Mouse (Mus musculus) hindbrain, embryonic 13.5 days (tissue): ENCODE measurements around the gene Hibadh. TPM values are rescaled to one million over a fixed set of nuclear protein-coding genes. Genes with fewer than 3 reads are reported as not detected.

Experiments
- ATAC-seq: fragments of 200-750 bp; cut with Nextera tagmentation; 2 replicates; pipeline ENCODE4 v1.8.0; 2017; ENCODE audit warnings: moderate TSS enrichment; ENCODE audit not compliant: low FRiP score
- H3K27ac ChIP-seq: fragments of 300-500 bp; sonication (generic); 2 replicates; pipeline ENCODE4 v1.5.1; 2015; ENCODE audit warnings: inconsistent platforms, mild to moderate bottlenecking, moderate library complexity
- H3K27me3 ChIP-seq: fragments of 300-500 bp; sonication (generic); 2 replicates; pipeline ENCODE4 v1.6.1; 2015; ENCODE audit warnings: mild to moderate bottlenecking, inconsistent platforms
- H3K36me3 ChIP-seq: fragments of 300-500 bp; sonication (generic); 2 replicates; pipeline ENCODE4 v1.6.1; 2015; ENCODE audit warnings: mild to moderate bottlenecking, inconsistent platforms
- H3K4me1 ChIP-seq: fragments of 300-500 bp; sonication (generic); replicated peaks from 2 replicates; pipeline ENCODE4 v1.6.1; 2015; ENCODE audit warnings: inconsistent platforms
- H3K4me2 ChIP-seq: fragments of 300-500 bp; sonication (generic); 2 replicates; pipeline ENCODE4 v1.6.1; 2015; ENCODE audit warnings: inconsistent platforms, mild to moderate bottlenecking, moderate library complexity
- H3K4me3 ChIP-seq: fragments of 300-500 bp; sonication (generic); 2 replicates; pipeline ENCODE4 v1.5.1; 2015; ENCODE audit warnings: mild to moderate bottlenecking, inconsistent platforms
- H3K9ac ChIP-seq: fragments of 300-500 bp; sonication (generic); 2 replicates; pipeline ENCODE4 v1.6.1; 2015; ENCODE audit warnings: mild to moderate bottlenecking, inconsistent platforms
- H3K9me3 ChIP-seq: fragments of 300-500 bp; sonication (generic); 2 replicates; pipeline ENCODE4 v1.6.1; 2016; ENCODE audit warnings: inconsistent platforms
- WGBS: fragments of 180-500 bp; shearing (Covaris S2); methylation state at CpG from one replicate; pipeline ENCODE4 v1.1.7; 2015; 5-methylcytosine and 5-hydroxymethylcytosine counted together
- polyA plus RNA-seq: library from polyadenylated mRNA; unstranded; fragments of >200 nt; fragmentation: Nextera tagmentation; extraction: Ambion mirVana; gene quantifications from 2 replicates; pipeline ENCODE4 v1.2.1, GENCODE M21; 2015

Gene Hibadh
- polyA plus RNA-seq, 1 experiment from 2014 or later, result 62.9 TPM

GRCm38 (mm10) chr6:52594752-52595151 lies 45.4 kb downstream of the Hibadh start:
- 76% methylated on average over 1 of the region's 1 CpGs for WGBS
- no peaks in the 10 kb centered on the region for H3K36me3 ChIP-seq
- no peak overlapping the region for H3K4me2 ChIP-seq
- H3K4me1 ChIP-seq, result no peaks in the 10 kb centered on the region
- H3K9ac ChIP-seq, result no peak overlapping the region
- H3K9me3 ChIP-seq, result no peaks in the 10 kb centered on the region
- H3K4me3 ChIP-seq, result no peak overlapping the region
- no peaks in the 10 kb centered on the region for H3K27me3 ChIP-seq
- ATAC-seq, result no peak
- H3K27ac ChIP-seq, result no peak overlapping the region

GRCm38 (mm10) chr6:52586564-52586963 lies 53.6 kb downstream of the Hibadh start:
- peaks cover 9% of the 10 kb centered on the region; the same call in 1 of the 2 replicates for H3K27me3 ChIP-seq
- no peak overlapping the region for H3K27ac ChIP-seq
- no peak for ATAC-seq
- H3K4me1 ChIP-seq, result peaks cover 7% of the 10 kb centered on the region
- H3K4me2 ChIP-seq, result no peak overlapping the region
- no peak overlapping the region for H3K9ac ChIP-seq
- H3K9me3 ChIP-seq, result no peaks in the 10 kb centered on the region
- H3K36me3 ChIP-seq, result no peaks in the 10 kb centered on the region
- no peak overlapping the region for H3K4me3 ChIP-seq

GRCm38 (mm10) chr6:52584383-52584782 lies 55.8 kb downstream of the Hibadh start:
- Histone ChIP-seq H3K4me1 (peaks cover 7% of the 10 kb centered on the region), H3K27ac (peak overlapping the region; percentile 40; the same call in 1 of the 2 replicates), H3K27me3 (peaks cover 9% of the 10 kb centered on the region; the same call in 1 of the 2 replicates), H3K9me3 (no peaks in the 10 kb centered on the region), H3K36me3 (no peaks in the 10 kb centered on the region), H3K4me2 (peak overlapping the region; percentile 4; the same call in 1 of the 2 replicates), H3K4me3 (no peak overlapping the region), H3K9ac (peak overlapping the region; percentile 24; the same call in 1 of the 2 replicates)
- peak; percentile 61; the same call in 1 of the 2 replicates for ATAC-seq
- 3% methylated on average over 8 of the region's 8 CpGs for WGBS

DNA sequence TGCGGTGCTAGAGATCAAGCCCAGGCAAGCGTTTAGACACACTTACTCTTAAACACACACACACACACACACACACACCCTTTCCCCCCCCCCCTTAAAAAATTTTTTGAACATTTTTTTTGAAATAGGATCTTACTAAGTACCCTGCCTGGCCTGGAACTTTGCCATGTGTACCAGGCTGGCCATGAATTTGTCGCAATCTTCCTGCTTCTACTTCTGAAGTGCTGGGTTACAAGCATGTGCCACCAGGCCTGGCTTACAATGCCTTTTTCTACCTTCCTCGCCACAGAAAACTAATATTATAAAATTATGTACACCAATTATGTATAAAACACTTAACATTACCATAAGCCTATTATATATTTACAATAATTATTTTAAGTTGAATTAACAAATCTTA lies 59.1 kb downstream of the Hibadh start:
- peaks cover 12% of the 10 kb centered on the region for H3K4me1 ChIP-seq
- WGBS, result 82% methylated on average over 4 of the region's 4 CpGs
- no peaks in the 10 kb centered on the region for H3K9me3 ChIP-seq
- no peak overlapping the region for H3K27ac ChIP-seq
- no peak for ATAC-seq
- no peaks in the 10 kb centered on the region for H3K36me3 ChIP-seq
- H3K27me3 ChIP-seq, result peaks cover 13% of the 10 kb centered on the region; the same call in 1 of the 2 replicates
- no peak overlapping the region for H3K9ac ChIP-seq
- H3K4me2 ChIP-seq, result no peak overlapping the region
- no peak overlapping the region for H3K4me3 ChIP-seq

- Histone ChIP-seq H3K4me1 (peaks cover 5% of the 10 kb centered on the region; the same call in 1 of the 2 replicates), H3K27ac (no peak overlapping the region), H3K27me3 (peaks cover 34% of the 10 kb centered on the region), H3K36me3 (no peaks in the 10 kb centered on the region), H3K9me3 (no peaks in the 10 kb centered on the region), H3K4me3 (no peak overlapping the region), H3K4me2 (no peak overlapping the region), H3K9ac (no peak overlapping the region)
- ATAC-seq, result no peak
- 54% methylated on average over 2 of the region's 2 CpGs for WGBS
These were observed 61.9 kb downstream of the Hibadh start for GRCm38 (mm10) chr6:52578322-52578721.

DNA sequence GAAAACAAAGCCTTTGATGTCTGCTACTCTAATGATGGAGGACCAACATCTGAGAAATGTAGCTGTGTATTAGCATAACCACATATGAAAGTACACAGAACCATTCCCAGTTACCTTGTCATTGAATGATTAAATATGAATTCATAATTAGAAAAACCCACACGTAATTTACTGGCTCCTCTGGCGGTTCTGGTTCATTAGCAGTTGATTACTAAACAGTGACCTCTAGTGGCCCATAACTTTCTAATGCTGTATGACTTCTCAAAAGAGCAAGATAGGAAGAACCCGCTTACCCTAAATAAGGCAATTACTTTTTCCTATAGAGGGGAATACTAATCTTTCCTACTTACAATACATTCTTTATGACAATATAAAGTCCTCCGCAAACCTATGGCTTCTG lies 62.9 kb downstream of the Hibadh start:
- ATAC-seq, result no peak
- WGBS, result 25% methylated on average over 4 of the region's 4 CpGs
- Histone ChIP-seq H3K9ac (no peak overlapping the region), H3K4me2 (no peak overlapping the region), H3K4me3 (no peak overlapping the region), H3K27ac (no peak overlapping the region), H3K9me3 (no peaks in the 10 kb centered on the region), H3K4me1 (peaks cover 5% of the 10 kb centered on the region; the same call in 1 of the 2 replicates), H3K27me3 (peaks cover 40% of the 10 kb centered on the region), H3K36me3 (no peaks in the 10 kb centered on the region)

DNA sequence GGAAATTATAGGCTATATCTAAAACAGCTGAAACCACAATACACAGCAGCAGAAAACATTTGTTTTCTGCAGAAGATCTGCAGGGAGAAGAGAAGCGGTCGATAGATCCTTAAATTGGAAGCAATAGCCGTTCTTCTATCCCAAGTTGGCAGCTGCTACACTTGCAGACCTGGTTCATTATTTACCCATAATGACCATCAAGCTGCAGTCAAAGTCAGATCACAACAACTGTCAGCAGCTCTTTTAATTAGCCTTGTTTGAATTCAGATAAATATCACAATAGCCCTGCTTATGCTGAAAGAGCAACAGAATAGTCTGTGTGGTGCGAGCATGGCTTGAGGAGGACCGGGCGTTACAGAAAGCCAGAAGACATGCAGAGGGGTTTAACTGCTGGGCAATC lies 71.5 kb downstream of the Hibadh start:
- Histone ChIP-seq H3K27ac (no peak overlapping the region), H3K36me3 (no peaks in the 10 kb centered on the region), H3K4me1 (peaks cover 27% of the 10 kb centered on the region), H3K9ac (no peak overlapping the region), H3K27me3 (peaks cover 65% of the 10 kb centered on the region), H3K4me3 (no peak overlapping the region), H3K9me3 (no peaks in the 10 kb centered on the region), H3K4me2 (no peak overlapping the region)
- 58% methylated on average over 6 of the region's 6 CpGs for WGBS
- no peak for ATAC-seq

DNA sequence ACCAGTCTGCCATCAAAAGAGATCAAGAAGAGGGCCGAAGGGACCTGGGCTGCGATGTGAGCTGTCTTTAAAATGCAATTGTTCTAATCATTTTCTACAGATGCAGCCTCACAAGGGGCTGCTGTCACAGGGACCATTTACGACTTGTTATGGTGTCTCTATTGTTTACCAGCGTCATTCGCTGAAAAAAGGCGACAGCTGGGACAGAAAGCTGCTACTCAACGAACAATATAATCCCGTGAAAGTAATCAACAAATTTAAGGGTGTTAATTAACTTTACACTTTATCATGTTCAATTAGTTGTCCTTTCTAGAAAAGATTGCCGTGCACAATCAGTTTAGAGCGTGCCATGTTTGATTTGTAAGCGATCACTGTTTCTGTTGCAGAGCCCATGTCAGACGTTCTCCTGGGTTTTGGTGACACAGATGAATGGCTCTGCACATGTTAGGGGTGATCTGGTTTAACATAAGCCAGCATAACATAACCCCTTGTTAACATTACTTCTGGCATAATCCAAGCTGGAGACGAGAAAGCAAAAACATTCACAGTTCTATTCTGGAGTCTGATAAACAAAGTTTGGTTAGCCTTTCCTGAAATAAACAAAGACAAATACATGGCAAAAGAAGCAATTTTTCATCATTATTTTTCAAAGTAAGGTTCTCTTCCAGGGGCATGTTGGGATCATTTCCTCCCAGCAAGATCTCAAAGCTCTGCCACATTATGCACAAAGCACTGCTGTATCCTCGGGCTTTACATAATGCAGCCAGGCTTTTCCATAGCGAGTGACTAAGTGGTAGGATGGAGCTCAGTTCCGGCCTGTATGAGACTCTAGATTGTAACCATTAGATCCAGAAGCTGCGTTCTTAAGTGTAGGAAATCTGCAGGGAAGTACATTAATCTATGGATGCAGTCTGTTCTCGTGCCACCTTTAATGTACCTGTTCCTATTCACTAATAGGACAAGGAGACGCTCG lies 72.6 kb downstream of the Hibadh start:
- Histone ChIP-seq H3K4me2 (peak overlapping the region; percentile 16; the same call in 1 of the 2 replicates), H3K9me3 (no peaks in the 10 kb centered on the region), H3K27me3 (peaks cover 58% of the 10 kb centered on the region), H3K4me3 (no peak overlapping the region), H3K4me1 (peaks cover 27% of the 10 kb centered on the region), H3K27ac (peak overlapping the region; percentile 19), H3K9ac (no peak overlapping the region), H3K36me3 (no peaks in the 10 kb centered on the region)
- ATAC-seq, result no peak
- 30% methylated on average over 20 of the region's 20 CpGs for WGBS

DNA sequence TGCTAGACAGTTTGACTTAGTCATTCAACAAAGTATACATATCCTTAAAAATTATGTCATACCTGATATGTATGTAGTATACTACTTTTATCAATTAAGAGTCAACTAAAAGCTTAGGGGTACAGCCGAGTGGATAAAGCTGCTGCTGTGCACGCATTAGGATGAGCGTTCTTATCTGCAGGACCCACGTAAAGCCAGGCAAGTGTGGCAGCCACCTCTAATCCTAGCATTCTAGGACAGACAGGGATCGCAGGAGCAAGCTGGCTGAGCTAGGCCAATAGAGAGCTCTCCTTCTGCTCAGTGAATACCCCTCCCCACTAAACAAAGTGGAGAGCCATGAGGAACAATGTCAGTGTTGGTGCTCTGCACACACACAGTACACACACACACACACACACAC lies 75.0 kb downstream of the Hibadh start:
- peaks cover 27% of the 10 kb centered on the region for H3K4me1 ChIP-seq
- no peak overlapping the region for H3K27ac ChIP-seq
- H3K9me3 ChIP-seq, result no peaks in the 10 kb centered on the region
- peaks cover 43% of the 10 kb centered on the region for H3K27me3 ChIP-seq
- H3K9ac ChIP-seq, result no peak overlapping the region
- no peak overlapping the region for H3K4me3 ChIP-seq
- no peak for ATAC-seq
- 81% methylated on average over 5 of the region's 5 CpGs for WGBS
- H3K4me2 ChIP-seq, result no peak overlapping the region
- H3K36me3 ChIP-seq, result no peaks in the 10 kb centered on the region

DNA sequence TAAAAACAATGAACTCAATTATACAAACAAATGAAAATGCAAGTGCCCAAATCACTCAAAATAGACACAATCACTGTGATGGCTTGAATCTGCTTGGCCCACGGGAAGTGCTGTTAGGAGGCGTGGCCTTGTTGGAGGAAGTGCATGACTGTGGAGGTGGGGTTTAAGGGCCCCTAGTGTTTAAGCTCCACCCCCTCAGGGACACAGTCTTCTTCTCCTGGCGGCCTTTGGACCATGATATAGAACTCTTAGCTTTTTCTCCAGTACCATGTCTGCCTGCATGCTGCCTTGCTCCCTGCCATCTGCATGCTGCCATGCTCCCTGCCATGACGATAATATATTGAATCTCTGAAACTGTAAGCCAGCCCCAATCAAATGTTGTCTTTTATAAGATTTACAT lies 77.2 kb downstream of the Hibadh start:
- H3K27me3 ChIP-seq, result peaks cover 31% of the 10 kb centered on the region
- H3K36me3 ChIP-seq, result no peaks in the 10 kb centered on the region
- no peak overlapping the region for H3K9ac ChIP-seq
- no peak overlapping the region for H3K27ac ChIP-seq
- peaks cover 20% of the 10 kb centered on the region for H3K4me1 ChIP-seq
- H3K9me3 ChIP-seq, result no peaks in the 10 kb centered on the region
- no peak for ATAC-seq
- no peak overlapping the region for H3K4me3 ChIP-seq
- 94% methylated on average over 4 of the region's 4 CpGs for WGBS
- no peak overlapping the region for H3K4me2 ChIP-seq

- Histone ChIP-seq H3K4me3 (no peak overlapping the region), H3K4me1 (no peaks in the 10 kb centered on the region), H3K9ac (no peak overlapping the region), H3K9me3 (no peaks in the 10 kb centered on the region), H3K27ac (no peak overlapping the region), H3K4me2 (no peak overlapping the region), H3K36me3 (no peaks in the 10 kb centered on the region), H3K27me3 (peaks cover 13% of the 10 kb centered on the region)
- WGBS, result 81% methylated on average over 3 of the region's 3 CpGs
- ATAC-seq, result no peak
These were observed 81.1 kb downstream of the Hibadh start for GRCm38 (mm10) chr6:52559041-52559440.

DNA sequence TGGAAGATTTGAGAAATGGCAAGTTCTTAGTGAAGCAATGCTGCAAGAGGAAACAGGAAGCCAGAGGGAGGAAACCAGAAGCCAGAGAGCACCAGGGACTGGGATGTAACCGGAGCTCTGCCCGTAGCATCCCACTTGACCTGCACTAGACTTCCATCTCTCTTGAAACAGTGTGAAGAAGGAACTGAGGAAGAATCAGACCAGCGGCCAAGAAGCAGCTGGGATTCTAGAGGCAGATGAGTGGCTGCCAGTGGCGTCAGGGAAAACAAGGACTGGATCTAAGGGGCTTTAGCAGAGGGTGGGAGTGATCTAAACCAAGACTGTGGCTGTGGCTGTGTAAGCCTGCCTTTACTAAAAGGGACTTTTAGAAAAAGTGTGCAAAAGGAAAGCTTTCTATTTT lies 95.8 kb downstream of the Hibadh start:
- Histone ChIP-seq H3K27ac (no peak overlapping the region), H3K36me3 (peaks cover 18% of the 10 kb centered on the region), H3K4me1 (peaks cover 17% of the 10 kb centered on the region), H3K9me3 (no peaks in the 10 kb centered on the region), H3K27me3 (no peaks in the 10 kb centered on the region), H3K4me3 (no peak overlapping the region), H3K9ac (no peak overlapping the region), H3K4me2 (no peak overlapping the region)
- 67% methylated on average over 4 of the region's 4 CpGs for WGBS
- ATAC-seq, result no peak

DNA sequence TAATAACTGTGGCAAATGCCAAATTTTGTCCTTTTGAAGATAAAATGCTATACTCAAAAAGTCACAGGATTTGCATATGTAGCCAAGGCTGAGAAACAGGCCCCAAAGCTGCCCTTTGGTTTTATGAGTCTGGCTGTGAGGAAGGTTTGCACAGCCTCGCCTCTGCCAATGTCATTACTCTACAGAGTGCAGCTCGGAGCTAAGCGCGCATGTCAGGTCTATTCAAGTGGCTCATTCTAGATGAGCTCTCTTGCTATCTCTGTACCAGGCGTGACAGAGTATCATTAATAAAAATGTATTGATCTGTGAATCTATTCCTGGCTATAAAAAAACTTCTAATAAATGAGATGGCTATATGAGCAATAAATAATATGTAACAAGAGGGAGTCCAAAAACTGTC lies 97.7 kb downstream of the Hibadh start:
- H3K4me2 ChIP-seq, result no peak overlapping the region
- no peaks in the 10 kb centered on the region for H3K9me3 ChIP-seq
- no peak overlapping the region for H3K9ac ChIP-seq
- H3K4me1 ChIP-seq, result peaks cover 15% of the 10 kb centered on the region; the same call in 1 of the 2 replicates
- 56% methylated on average over 5 of the region's 5 CpGs for WGBS
- no peak overlapping the region for H3K27ac ChIP-seq
- no peak for ATAC-seq
- H3K27me3 ChIP-seq, result no peaks in the 10 kb centered on the region
- no peak overlapping the region for H3K4me3 ChIP-seq
- peaks cover 21% of the 10 kb centered on the region for H3K36me3 ChIP-seq
